Mouse (Mus musculus) CH12.LX (cell line): ENCODE data around the gene Foxp1.

Experiments
- CHD2 ChIP-seq: IDR thresholded peaks from 2 replicates; pipeline ENCODE4 v1.6.1; 2011; ENCODE audit warnings: low read length, improper control_type of control experiment
- CTCF ChIP-seq, 2 experiments: IDR thresholded peaks in 1 of 2; conservative IDR thresholded peaks in 1 of 2; 2 replicates each; pipeline ENCODE4 v1.5.1; 2011 to 2012; ENCODE audit warnings: low read depth in 2 of 2, low read length in 2 of 2, improper control_type of control experiment in 1 of 2, inconsistent platforms in 1 of 2, mild to moderate bottlenecking in 1 of 2, moderate library complexity in 1 of 2
- E2F4 ChIP-seq: IDR thresholded peaks from 2 replicates; pipeline ENCODE4 v1.6.1; 2011; ENCODE audit warnings: low read depth, low read length, improper control_type of control experiment; ENCODE audit not compliant: insufficient replicate concordance
- EP300 ChIP-seq: IDR thresholded peaks from 2 replicates; pipeline ENCODE4 v1.6.1; 2011; ENCODE audit warnings: low read length, improper control_type of control experiment
- JUND ChIP-seq: conservative IDR thresholded peaks from 2 replicates; pipeline ENCODE4 v1.6.1; 2011; ENCODE audit warnings: low read depth, low read length, improper control_type of control experiment
- POLR2A ChIP-seq: IDR thresholded peaks from 2 replicates; pipeline ENCODE4 v1.6.1; 2011; ENCODE audit warnings: low read depth, mild to moderate bottlenecking, improper control_type of control experiment, low read length
- POLR2AphosphoS2 ChIP-seq: IDR thresholded peaks from 2 replicates; pipeline ENCODE4 v1.6.1; 2011; ENCODE audit warnings: low read depth, low read length, improper control_type of control experiment
- USF2 ChIP-seq: conservative IDR thresholded peaks from 2 replicates; pipeline ENCODE4 v1.6.1; 2011; ENCODE audit warnings: low read depth, low read length, improper control_type of control experiment

GRCm38 (mm10) chr6:99097191-99097590 is 425.3 kb downstream of the Foxp1 start:
- TF ChIP-seq CTCF (conservative IDR thresholded peaks at IDR 0.05 in 1 of 2, IDR thresholded peaks at IDR 0.05 in 1 of 2; ENCODE audit: low read depth in 2 of 2, low read length in 2 of 2) (no peak), POLR2A (no peak), EP300 (no peak), E2F4 (no peak), USF2 (no peak), JUND (no peak), CHD2 (no peak), POLR2AphosphoS2 (no peak)
